Mouse (Mus musculus): ENCODE measurements at regions not wholly inside any gene's neighbourhood (a gene's known extent, or its start where the extent isn't known, plus 50 kb on each side); places are given as distances from the start of the nearest gene placed in this dataset.

DNA sequence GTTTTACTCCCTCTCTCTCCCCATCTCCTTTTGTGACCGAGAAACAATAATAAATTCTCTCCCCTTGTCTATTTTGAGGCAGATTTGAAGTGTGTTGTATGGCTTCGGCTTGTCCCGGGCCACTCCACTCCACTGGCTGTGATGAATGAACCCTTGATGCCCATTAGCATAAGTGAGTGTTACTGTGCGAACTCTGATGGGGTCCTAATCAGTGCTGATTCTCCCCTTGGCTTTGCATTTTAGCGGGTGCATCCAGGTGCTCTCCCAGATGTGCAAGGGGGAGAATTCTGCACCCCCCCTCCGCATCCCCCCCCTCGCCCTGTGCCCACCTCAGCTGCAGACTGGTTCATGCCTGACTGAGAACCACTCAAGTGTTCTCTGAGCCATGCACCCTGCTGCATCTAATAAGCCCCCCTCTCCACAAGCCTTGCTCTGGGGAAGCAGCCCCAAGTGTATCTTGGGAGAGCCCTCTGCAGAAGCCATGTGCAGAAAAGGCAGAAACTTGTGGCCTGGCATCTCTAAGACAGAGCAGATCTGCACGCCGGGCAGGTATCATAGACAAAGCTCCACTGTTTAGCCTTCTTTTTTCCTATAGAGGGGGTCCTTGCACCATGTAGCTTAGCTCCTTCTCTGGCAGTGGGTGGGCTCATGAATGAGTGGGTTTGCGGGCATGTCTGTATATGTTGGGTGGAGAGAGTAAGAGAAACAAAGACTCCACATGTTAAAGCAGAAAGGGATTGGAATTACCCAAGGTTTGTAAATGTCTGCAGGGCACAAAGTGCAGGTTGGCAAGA, 507.5 kb downstream of the Slc4a3 start:
- no peak for DNase-seq
- intact Hi-C loops (cut with DNase I), result no loop called here

- DNase-seq, result no peak
- intact Hi-C loops (cut with DNase I), result no loop called here
Measured at GRCm38 (mm10) chr1:76065783-76066182, 519.7 kb downstream of the Slc4a3 start.

- intact Hi-C loops (cut with DNase I), result no loop called here
- DNase-seq, result peak; percentile 41 to 48
Measured at GRCm38 (mm10) chr1:76070831-76071321, 524.8 kb downstream of the Slc4a3 start.

GRCm38 (mm10) chr1:76075213-76075612, 529.1 kb downstream of the Slc4a3 start:
- no peak for DNase-seq
- intact Hi-C loops (cut with DNase I), result no loop called here

DNA sequence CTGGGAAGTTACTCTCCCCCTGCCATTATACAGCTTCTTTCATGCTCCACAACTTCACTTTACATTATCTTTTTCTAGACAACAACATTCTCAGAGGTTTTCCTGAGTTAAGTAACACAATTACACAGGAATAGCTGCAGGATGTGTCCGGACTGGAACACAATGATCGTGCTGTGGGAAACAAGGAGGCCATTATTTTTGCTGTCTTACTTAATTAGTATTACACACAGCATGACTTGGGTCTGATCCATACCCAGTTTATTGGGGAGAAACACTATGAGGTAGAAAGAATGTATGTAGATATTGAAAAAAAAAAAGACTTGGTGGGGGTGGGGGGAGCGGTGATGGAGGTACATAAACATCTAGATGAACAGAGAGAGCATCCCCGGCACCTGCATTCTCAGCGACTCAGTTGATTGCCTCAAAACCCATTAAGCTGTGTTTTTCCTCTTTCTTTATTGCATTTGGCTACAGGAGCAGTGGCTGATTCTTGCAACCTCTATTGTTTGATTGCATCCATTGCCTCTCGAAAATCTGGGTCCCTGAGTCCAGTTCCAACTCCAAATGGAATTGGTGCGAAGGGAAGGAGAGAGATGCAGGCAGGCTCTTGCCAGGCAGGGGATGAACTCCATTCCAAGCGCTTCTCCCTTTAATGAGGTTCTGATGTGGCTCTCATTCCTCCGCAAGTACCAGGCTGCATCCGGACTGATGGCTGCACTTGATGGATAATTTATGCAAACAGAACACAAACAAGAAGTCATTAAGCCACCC, 529.8 kb downstream of the Slc4a3 start:
- intact Hi-C loops (cut with DNase I), result no loop called here

DNA sequence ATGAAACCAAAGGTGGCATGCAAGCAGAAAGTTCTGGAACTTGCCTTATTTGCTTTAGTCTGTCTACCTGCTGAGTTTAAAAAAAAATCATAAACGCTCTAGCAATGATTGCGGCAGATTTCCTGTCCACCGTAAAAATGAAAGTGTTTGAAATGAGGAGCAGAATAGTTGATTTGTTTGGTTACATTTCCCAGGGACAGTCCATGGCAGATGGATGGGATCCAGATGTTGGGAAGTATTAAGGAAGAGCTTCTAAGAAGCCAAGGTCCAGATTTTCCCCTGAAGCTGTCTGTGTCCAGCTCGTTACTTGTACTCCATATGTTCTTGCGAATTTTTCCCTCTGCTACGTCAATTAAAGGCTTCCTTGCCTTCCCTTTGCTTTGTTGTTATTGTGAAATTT, 534.2 kb downstream of the Slc4a3 start:
- DNase-seq, result no peak

More for the DNA sequence above, 529.8 kb downstream of the Slc4a3 start:
- no peak for DNase-seq

DNA sequence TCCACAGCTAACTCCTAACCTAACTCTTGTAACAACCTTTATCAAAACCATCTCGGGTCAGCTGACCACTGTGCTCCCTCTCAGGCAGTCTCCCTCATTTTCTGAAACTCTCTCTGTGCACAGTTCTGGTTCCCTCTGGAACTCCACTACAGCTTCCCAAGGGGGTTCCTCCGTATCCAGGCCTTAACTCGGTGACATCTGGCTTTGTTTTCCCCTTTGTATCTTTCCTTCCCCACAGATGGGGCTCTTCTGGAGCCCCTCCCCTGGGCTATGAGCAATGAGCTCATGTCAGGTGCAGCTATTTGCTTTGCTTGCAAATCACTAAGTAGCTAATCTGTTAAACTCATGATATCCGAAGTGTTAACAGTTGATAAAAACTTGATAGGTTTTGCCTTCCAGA, 535.6 kb downstream of the Slc4a3 start:
- intact Hi-C loops (cut with DNase I), result no loop called here
- DNase-seq, result no peak

More for the DNA sequence above, 534.2 kb downstream of the Slc4a3 start:
- intact Hi-C loops (cut with DNase I), result no loop called here

GRCm38 (mm10) chr1:76083273-76084036, 537.4 kb downstream of the Slc4a3 start:
- peak; percentile 70 to 77 for DNase-seq
- intact Hi-C loops (cut with DNase I), result no loop called here

GRCm38 (mm10) chr1:76091031-76091430, 545.0 kb downstream of the Slc4a3 start:
- no peak for DNase-seq
- intact Hi-C loops (cut with DNase I), result no loop called here

DNA sequence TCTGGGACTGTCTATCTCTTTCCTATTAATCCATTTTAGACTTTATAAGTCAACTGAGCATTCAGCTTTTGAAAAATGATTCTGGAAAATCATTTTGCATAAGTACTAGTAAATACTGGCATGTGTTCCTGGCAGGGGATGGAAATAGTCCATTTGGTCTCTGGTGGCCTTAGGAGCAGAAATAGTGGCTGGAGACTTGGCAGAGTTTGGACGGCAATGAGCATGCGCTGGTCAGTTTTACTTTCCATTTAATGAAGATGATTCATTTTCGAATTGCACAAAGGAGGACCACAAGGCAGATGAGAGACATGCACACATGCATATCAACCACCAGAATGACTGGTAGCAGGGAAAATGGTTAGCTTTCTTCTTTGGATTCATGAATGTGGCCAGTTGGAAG, 567.2 kb downstream of the Slc4a3 start:
- intact Hi-C loops (cut with DNase I), result no loop called here
- peak; percentile 25 to 34 for DNase-seq

- DNase-seq, result no peak
- intact Hi-C loops (cut with DNase I), result no loop called here
Measured at GRCm38 (mm10) chr1:76120840-76121239, 574.8 kb downstream of the Slc4a3 start.

- intact Hi-C loops (cut with DNase I), result no loop called here
- no peak for DNase-seq
Measured at GRCm38 (mm10) chr1:76130353-76130752, 584.3 kb downstream of the Slc4a3 start.

DNA sequence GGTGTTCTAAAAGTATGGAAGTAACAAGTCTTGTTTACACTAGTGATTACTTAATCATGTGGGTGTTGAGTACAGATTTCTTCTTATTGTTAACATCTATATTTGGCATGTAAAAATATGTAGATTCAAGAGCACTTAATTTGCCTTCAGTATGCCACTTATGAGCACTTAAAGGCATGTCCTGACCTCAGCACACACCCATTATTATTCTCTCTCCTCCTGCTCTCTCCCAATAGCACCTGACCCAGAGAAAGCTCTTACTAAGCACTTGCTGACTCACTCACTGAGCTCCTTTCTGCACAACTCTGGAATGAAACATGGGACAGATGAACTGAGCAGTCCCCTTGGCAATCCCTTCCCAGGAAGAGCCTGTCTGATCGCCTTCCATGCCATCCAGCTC, 590.7 kb downstream of the Slc4a3 start:
- no peak for DNase-seq
- intact Hi-C loops (cut with DNase I), result no loop called here

DNA sequence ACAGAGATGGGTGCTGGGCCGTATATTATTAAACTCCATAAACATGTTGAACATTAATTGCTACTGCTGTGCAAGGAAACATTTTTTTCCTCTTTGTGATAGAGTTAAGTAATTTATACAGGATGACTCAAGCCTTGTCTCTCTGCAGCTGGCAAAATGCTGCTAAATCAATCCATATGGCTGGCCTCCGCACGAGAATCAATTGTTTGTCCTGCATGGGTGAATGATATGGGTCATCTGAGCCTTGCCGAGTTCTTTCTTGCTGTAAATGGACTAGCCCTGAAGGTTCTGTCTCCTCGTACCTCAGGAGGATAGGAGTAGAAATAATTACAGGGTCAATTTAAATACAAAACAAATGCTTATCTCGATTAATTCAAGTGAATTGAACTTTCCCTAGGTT, 591.6 kb downstream of the Slc4a3 start:
- intact Hi-C loops (cut with DNase I), result no loop called here
- DNase-seq, result no peak

DNA sequence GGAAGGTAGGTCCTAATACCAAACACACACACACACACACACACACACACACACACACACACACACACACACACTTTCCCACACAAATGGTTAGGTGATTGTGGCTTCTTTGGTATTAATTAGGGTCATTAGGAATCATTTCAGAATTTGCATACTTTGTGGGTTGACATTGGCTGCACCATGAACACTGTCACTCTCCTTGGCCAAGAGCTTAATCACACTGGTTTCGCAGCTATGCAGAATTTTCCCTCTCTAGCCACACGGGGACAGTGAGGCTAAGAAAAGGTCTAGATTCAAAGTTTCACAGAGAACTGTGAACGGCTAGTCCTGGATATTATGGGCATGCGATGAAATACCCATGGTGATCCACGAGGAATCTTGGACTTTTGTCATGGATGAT, 597.5 kb downstream of the Slc4a3 start:
- intact Hi-C loops (cut with DNase I), result no loop called here
- DNase-seq, result no peak

GRCm38 (mm10) chr1:76148963-76149362, 602.9 kb downstream of the Slc4a3 start:
- intact Hi-C loops (cut with DNase I), result no loop called here
- no peak for DNase-seq

- DNase-seq, result no peak
- intact Hi-C loops (cut with DNase I), result no loop called here
Measured at GRCm38 (mm10) chr1:76156291-76156690, 610.2 kb downstream of the Slc4a3 start.

DNA sequence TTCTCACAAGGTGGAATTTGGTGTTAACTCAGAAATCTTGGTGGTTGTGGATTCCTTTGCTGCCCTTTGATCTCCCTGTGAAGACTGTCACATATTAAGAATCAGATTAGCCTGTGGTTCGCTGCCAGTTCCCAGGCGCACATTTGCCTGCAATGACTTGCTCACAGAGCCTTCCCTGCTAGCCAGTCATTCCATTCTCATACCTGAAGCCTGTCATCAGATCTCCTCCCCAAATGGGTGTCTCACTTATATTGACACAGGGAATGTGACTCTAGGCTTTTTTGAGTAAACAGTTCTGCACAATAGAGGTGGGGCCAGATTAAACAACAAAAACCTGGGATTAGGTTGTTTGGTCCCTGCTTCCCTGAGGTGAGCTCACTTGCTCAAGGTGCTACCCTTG, 621.4 kb downstream of the Slc4a3 start:
- intact Hi-C loops (cut with DNase I), result no loop called here

DNA sequence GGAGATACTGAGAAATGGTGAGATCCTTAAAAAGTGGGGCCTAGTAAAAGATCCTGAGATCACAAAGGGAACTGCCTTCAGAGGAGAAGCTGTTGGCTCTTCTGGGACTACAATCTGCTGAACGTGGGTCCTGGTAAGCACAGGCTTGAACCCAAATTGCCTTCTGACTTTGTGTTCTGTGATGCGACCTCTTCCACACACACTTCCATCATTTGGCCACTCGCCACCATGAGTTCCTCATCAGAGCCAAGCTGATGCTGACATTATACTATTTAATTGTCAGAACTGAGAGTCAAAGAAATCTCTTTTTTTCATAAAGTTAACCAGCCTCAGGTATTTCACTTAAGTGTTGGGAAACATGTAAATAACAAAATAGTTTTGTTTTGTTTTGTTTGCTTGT, 635.1 kb downstream of the Slc4a3 start:
- DNase-seq, result no peak
- intact Hi-C loops (cut with DNase I), result no loop called here

More for the DNA sequence above, 621.4 kb downstream of the Slc4a3 start:
- no peak for DNase-seq

GRCm38 (mm10) chr1:76194844-76195243, 648.8 kb downstream of the Slc4a3 start:
- peak; percentile 83 to 85 for DNase-seq

GRCm38 (mm10) chr1:76197651-76198050, 651.6 kb downstream of the Slc4a3 start:
- intact Hi-C loops (cut with DNase I), result loop anchor here (5.0 kb wide), 1 partner anchor 160 kb away; no protein-coding TSS in a partner anchor
- DNase-seq, result peak; percentile 64 to 66

More at GRCm38 (mm10) chr1:76194844-76195243, 648.8 kb downstream of the Slc4a3 start:
- intact Hi-C loops (cut with DNase I), result loop anchor here (5.0 kb wide), 1 partner anchor 158 kb away; no protein-coding TSS in a partner anchor

Data from heart, postnatal 10 days (tissue).